Mouse (Mus musculus): ENCODE data around the gene Pgd.

Gene Pgd

DNA sequence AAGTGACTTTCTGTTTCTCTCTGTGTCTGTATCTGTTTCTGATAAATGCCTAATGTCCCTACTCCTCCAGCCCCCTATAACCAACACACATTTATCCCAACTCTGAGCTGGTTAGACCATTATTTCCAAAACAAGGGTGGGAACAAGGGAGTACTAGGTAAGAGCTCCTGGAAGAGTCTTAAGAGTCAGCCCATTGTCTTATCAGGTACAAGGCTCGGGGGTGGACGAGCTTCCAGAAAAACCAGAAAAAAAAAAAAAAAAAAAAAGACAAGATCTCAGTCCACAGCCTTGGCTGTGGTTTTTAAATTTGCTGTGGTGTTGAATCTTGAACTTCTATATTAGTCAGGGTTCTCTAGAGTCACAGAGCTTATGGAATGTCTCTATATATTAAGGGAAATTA is 1.4 kb upstream of the Pgd start:
- 69% methylated on average over 2 of the region's 2 CpGs for WGBS

DNA sequence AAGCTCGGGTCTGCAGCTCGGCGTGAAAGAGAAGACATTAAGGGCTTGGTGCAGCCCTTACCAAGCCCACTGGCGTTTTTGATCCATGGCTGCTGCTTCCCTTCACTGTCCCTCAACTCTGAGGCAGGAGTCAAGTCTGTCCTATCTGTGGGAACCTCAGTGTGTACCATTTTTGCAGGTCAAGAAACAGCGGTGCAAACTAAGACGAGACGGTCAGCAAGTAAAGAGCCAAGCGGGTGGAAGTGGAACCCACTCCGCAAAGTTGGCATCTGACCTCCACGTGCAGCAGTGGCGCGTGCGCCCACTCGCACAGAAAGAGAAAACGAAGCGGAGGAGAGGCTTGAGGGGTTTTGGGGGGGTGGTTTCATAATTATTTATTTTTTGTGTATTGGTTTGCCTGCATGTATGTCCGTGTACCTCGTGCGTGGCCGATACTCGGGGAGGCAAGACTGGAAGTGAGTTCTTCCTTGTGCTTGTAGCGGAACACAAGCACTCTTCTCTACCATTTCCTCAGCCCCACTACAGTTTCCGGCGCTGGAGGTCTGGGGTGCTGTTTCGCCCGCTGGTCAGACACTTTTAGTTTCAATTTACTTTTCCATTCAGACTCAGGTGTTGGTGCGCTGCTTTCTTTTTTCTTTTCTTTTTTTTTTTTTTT is 513 bp upstream of the Pgd start:
- 1% methylated on average over 27 of the region's 27 CpGs for WGBS

- 51% methylated on average over 5 of the region's 5 CpGs for WGBS
These were observed 2.4 kb downstream of the Pgd start for GRCm38 (mm10) chr4:149164150-149164549.

- WGBS: 64% methylated on average over 1 of the region's 1 CpGs
These were observed 3.4 kb downstream of the Pgd start for GRCm38 (mm10) chr4:149163196-149163595.

DNA sequence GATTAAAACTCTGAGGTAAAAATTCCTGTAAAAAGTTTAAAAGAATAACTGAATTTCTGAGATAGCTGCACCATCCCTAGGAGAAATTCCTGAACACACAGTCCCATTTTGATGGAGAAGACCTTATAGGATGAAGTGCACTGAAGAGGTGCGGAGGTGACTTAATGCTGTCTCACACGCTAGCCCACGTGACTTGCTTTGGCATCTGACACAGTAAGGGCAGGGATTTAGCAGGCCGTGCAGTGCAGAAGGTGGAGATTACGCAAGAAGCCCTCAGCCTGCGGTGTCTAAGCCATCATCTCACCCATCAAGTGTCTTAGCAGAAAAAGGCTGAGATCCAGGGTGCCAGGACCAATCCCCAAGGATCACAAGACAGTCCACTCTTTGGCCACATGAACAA is 5.4 kb downstream of the Pgd start:
- 95% methylated on average over 6 of the region's 6 CpGs for WGBS

DNA sequence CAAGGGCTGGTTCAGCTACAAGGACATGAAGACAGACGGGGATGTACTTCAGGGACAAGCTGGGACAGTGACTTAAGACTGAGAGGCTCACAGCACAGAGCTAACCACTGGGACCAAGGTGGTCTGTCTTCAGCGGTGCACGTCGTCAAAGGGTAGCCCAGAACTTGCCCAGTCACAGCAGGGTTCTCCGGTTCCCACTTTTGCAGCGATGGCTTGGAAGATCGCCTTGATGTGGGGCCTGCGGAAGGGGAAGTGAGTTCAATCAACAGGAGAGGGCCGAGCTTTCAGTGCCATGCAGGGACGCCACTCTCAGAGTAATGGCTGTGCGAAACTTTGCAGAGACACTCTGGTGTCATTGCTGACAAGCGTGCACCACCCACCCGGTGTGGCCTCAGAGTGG is 6.7 kb downstream of the Pgd start:
- 85% methylated on average over 13 of the region's 13 CpGs for WGBS

DNA sequence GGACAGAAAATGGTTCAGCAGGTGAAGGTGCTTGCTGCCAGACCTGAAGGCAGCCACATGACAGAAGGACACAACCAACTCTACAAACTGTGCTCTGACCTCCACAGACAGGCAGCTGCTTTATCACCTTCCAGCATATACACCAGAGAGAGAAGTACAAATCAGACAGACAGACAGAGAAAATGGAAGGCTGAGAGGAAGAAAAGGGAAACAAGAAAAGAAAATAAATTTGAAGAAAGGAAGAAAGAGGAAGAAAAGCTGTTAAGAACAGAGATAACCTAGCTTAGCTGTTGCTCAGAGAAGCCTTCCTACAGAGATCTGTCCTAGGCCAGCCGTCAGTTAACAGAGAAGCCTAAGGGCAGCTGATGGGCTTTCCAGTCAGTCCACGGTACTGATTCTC is 7.4 kb downstream of the Pgd start:
- WGBS: 80% methylated on average over 2 of the region's 2 CpGs

- 92% methylated on average over 8 of the region's 8 CpGs for WGBS
These were observed 9.1 kb downstream of the Pgd start for GRCm38 (mm10) chr4:149157415-149157973.

DNA sequence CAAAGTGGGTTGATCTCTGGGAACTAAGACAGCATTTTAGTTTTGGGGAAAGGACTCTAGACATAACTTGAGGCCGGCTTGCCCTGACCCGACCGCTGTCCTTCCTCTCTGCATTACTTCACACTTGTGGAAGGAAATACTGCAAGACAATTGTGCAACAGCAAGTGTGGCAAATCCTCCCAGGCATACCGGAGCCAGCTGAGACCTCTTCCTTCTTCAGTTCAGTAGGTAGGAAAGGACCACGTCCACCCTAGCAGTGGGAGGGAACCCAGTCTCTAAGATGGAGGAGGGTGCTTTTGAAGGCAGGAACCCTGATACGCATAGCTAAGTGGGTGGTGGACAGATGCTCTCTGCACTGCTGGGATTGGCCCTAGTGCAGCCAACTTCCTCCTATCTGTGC is 10.9 kb downstream of the Pgd start:
- 89% methylated on average over 6 of the region's 6 CpGs for WGBS

DNA sequence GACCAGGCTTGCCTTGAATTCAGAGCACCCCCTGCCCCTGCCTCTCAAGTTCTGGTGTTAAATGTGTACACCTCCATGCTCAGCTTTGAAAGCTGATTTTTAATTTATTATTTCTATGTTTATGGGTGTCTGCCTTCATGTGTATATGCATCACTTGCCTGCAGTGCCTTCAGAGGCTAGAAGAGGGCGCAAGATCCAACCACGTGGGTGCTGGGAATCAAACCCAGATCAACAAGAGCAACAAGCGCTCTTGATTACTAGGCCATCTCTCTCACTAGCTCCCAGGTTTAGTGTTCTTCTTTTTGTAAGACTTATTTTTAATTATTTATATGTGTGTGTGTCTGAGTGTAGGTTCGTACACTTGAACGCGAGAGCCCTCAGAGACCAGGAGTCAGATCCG is 11.7 kb downstream of the Pgd start:
- 99% methylated on average over 7 of the region's 7 CpGs for WGBS

DNA sequence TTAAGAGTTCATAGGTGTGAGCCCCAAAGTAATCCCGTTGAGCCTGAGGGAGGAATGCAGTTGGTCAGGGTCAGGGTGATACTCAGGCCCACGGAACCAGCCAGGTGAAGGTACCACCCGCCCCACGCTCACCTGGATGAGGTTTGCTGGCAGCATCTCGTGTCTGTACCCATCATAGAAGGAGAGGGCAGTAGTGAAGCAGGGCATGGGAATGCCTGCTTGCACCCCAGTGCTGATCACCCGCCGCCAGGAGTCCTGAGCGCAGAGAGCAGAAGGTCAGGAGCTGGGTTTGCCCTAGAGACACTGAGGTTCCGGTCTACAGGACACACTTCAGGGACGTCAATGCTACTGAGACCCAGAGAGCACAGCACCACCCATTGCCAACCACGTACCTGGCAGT is 15.8 kb downstream of the Pgd start:
- WGBS: 94% methylated on average over 11 of the region's 11 CpGs

DNA sequence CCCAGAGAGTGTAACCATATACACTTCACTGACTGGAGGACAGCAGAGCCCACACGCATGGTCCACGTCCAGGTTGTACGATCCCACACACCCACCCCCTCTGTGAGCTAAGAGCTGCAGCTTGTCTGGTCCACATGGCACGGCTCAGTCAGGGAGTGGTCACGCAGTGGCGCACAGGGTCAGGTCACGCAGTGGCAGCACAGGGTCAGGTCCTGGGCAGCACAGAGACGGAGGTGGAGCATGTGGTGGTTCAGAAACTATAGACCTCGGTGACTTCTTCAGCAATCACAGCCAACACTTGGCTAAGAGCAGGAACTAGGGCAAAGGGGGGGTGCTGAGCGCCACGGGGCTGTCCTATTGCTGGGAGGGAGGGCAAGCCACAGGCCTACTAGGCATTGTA is 16.3 kb downstream of the Pgd start:
- WGBS: 72% methylated on average over 11 of the region's 11 CpGs

DNA sequence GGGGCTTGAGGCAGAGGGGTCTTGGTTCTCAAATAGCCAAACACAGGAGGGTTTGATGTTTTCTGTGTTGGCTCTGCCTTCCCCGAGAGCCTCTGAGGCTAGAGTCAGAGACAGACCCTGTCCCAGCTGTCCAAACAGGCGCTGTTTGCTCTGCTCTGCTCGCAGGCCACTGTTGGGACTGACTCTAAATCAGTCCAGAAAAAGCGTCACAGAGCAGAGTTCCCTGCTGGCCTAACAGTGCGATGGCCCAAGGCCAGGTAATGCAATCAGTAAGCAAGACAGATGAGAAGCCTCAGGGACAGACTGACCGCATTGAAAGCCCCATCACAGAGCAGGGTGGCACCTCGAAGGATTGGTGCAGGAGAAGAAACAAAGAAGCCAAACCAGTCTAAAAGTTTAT is 17.0 kb downstream of the Pgd start:
- WGBS: 79% methylated on average over 7 of the region's 7 CpGs

DNA sequence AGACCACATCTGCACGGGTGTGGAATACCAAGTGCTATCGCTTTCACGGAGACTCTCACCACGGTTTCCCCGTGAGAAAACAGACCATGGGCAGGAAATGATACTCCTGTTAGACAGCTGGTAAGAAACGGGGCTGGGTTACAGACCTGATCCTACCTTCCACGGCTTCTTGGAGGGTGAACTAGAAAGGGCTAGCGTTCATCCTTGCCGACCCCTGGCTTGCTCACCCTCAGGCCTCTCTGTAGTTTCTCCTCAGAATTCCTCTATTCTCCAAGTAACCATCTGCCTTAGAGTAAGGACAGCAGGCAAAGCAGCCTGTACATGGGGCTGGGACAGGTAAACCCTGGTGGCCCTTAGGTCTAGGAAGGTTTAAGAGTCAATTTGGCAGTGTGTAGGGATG is 17.4 kb downstream of the Pgd start:
- 82% methylated on average over 9 of the region's 9 CpGs for WGBS

- 77% methylated on average over 4 of the region's 4 CpGs for WGBS
These were observed 18.5 kb downstream of the Pgd start for GRCm38 (mm10) chr4:149148084-149148483.

DNA sequence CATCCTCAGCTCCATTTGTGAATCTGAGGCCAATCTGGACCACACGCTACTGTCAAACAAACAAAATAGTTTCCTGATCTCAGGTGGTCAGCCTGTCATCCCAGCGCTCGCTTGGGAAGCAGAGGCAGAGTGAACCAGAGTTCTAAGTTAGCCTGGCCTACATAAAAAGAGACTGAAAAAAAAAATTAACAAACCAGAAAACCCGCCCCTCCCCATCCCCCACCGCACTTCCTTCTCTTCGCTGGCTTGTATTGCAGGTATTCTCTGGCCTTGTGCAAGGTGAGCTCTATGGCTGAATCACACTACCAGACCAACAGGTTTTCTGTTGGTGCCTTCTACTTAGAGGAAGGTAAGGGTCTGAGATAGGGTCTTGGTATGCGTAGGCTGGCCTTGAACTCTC is 19.0 kb downstream of the Pgd start:
- WGBS: 85% methylated on average over 7 of the region's 7 CpGs

DNA sequence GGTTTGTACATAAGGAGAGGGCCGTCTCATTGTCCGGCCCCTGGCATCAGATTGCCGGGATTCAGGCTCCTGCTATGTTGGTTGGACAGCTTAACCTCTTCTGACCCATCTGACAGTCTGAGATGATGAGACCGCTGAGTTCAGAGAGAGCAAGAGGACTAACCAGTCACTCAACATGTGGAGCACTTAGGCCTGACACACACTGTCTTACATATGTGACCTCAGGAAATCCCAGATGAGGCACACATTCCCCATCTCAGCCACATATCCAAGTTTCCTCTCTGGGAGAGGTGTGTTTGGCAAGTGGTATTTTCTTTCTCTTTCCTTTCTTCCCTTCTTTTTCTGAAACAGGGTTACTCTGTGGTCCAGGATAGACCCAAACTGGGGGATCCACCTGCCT is 21.4 kb downstream of the Pgd start:
- 88% methylated on average over 4 of the region's 4 CpGs for WGBS

DNA sequence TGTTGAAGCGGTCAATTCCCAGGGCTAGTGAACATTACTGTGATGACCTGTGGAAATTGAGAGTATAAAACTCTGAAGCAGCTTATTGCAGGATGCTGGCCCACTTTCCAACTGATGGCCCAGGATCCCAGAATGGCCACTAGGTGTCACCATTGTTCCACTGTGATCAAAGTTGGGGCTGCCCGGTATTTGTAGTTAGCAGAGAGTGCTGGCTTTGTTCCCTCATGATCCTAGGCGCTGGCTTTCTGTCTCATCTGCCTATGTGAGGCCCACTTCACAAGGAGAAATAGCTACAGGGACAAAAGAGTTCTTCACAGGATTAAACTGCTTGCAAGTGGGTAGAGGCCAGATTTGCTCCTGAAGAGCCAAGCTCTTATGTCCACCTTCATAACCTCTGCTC is 22.1 kb downstream of the Pgd start:
- 8% methylated on average over 3 of the region's 3 CpGs for WGBS

DNA sequence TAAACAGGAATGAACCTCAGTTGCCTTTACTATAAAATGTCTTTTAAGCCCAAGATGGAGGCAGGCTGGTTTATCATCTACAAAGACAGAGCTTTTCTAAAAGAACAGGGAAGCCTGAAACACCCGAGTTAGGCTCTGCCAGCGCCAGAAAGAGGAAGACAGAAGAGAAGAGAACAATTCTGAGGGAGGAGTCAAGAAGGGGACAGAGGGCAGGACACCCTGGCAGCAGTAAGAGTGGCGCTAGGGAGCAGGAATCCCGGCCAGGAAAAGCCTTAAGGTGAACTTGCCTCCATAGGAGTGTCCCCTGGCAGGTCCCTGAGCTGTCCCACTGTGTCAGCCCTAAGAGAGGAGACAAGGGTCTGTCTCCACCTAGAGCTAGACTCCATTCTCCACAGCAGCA is 23.0 kb downstream of the Pgd start:
- 52% methylated on average over 4 of the region's 4 CpGs for WGBS

- 87% methylated on average over 8 of the region's 8 CpGs for WGBS
These were observed 28.1 kb downstream of the Pgd start for GRCm38 (mm10) chr4:149138515-149138914.

DNA sequence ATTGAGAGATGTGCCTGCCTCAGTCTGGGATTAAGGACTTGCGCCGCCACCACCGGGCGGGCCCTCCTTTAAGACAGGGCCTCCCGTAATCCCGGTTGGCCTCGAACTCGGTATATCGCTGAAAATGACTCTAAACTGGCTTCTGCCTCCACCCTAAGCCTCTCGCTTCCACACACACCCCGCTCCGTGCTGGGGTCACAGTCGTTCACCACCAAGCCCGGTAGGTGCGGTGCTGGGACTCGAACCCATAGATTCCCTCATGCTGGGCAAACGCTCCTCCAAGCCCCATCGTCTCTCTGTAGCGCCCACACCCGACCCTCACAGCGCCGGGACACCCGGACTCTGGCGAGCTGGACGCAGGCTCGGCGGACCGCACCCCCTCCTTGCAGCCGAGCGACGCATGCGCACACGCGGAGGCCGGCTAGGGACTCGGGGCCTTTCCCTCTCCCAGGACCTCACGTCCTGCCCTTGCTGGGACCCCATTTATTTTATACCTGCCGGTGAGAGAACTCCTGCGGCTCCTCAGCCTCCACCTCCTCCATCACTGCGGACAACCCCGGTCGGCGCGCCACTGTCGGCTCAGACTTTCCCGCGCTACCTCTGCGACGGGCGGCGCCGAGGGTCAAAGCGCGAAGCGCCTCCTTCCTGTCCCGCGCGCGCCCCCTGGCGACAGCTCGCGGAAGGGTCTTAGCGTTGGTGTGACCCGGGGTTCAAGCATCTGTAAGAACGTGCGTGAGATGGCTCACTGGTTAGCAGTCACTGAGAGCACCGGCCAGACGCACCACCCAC is 29.4 kb downstream of the Pgd start, which contains the start of gene Cenps:
TSS of gene Cenps (minus strand) at position 648 of the 789 bp plus-strand sequence.
- under 1% methylated on average over 68 of the region's 68 CpGs for WGBS

DNA sequence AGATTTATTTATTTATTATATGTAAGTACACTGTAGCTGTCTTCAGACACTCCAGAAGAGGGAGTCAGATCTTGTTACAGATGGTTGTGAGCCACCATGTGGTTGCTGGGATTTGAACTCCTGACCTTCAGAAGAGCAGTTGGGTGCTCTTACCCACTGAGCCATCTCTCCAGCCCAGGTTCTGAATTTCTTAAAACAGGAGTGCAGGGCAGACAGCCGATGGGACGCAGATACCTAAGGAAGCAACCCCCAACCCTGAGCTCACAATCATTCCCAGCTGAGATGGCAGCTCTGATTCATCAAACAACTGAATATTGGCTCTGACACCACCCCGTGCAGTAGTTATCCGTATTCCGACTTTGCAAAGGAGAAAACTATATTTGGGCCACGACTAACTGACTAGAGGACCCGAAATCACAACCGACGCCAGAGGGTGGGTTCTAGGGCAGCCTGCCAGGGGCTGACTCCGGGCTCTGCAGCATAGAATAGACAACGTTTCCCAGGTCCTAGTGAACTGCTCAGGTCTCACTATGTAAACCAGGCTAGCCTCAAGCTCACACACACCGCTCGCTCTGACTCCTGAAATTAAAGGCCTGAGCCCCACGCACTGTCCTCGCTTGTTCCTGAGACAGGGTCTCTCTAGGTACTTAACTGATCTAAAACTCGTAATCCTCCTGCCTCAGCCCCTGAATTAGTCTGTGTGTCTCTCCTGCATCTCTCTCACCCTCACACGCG is 30.3 kb downstream of the Pgd start:
- WGBS: 44% methylated on average over 18 of the region's 18 CpGs
